Mouse (Mus musculus): ENCODE results near the gene Asb2. TPM values are rescaled to one million over a fixed set of nuclear protein-coding genes. Genes with fewer than 3 reads are reported as not detected.

The Asb2 gene
- polyA plus RNA-seq, 1 experiment: 35.1 TPM

GRCm38 (mm10) chr12:103380226-103380625 is 24.4 kb upstream of the Asb2 start:
- DNase-seq: no peak
- 78% methylated on average over 4 of the region's 4 CpGs for WGBS
- no peaks in the 10 kb centered on the region; the same call in 1 of the 2 replicates for H3K4me1 ChIP-seq (ENCODE audit: control insufficient read depth, insufficient read depth, low read length)
- no peak overlapping the region for H3K4me3 ChIP-seq (replicated peaks; ENCODE audit: extremely low read depth, low read depth, low read length)
- TF ChIP-seq CTCF (IDR thresholded peaks at IDR 0.05; ENCODE audit: insufficient read depth, low read length): no peak
- no peak for TF ChIP-seq POLR2A (IDR thresholded peaks at IDR 0.05; ENCODE audit: borderline replicate concordance, extremely low read depth, low read depth, low read length)

- no peak overlapping the region for H3K4me3 ChIP-seq (replicated peaks; ENCODE audit: extremely low read depth, low read depth, low read length)
- TF ChIP-seq POLR2A (IDR thresholded peaks at IDR 0.05; ENCODE audit: borderline replicate concordance, extremely low read depth, low read depth, low read length): no peak
- no peak for TF ChIP-seq CTCF (IDR thresholded peaks at IDR 0.05; ENCODE audit: insufficient read depth, low read length)
- 60% methylated on average over 4 of the region's 4 CpGs for WGBS
- no peak for DNase-seq
- H3K4me1 ChIP-seq (ENCODE audit: control insufficient read depth, insufficient read depth, low read length): no peaks in the 10 kb centered on the region; the same call in 1 of the 2 replicates
These were observed 21.0 kb upstream of the Asb2 start for GRCm38 (mm10) chr12:103376774-103377173.

GRCm38 (mm10) chr12:103376124-103376523 is 20.3 kb upstream of the Asb2 start:
- 54% methylated on average over 5 of the region's 5 CpGs for WGBS
- Histone ChIP-seq H3K4me3 (replicated peaks; ENCODE audit: extremely low read depth, low read depth, low read length) (no peak overlapping the region), H3K4me1 (ENCODE audit: control insufficient read depth, insufficient read depth, low read length) (no peaks in the 10 kb centered on the region; the same call in 1 of the 2 replicates)
- TF ChIP-seq POLR2A (IDR thresholded peaks at IDR 0.05; ENCODE audit: borderline replicate concordance, extremely low read depth, low read depth, low read length): no peak
- no peak for TF ChIP-seq CTCF (IDR thresholded peaks at IDR 0.05; ENCODE audit: insufficient read depth, low read length)
- DNase-seq: no peak

- no peak for DNase-seq
- Histone ChIP-seq H3K4me1 (ENCODE audit: control insufficient read depth, insufficient read depth, low read length) (no peaks in the 10 kb centered on the region; the same call in 1 of the 2 replicates), H3K4me3 (replicated peaks; ENCODE audit: extremely low read depth, low read depth, low read length) (no peak overlapping the region)
- TF ChIP-seq CTCF (IDR thresholded peaks at IDR 0.05; ENCODE audit: insufficient read depth, low read length) (no peak), POLR2A (IDR thresholded peaks at IDR 0.05; ENCODE audit: borderline replicate concordance, extremely low read depth, low read depth, low read length) (no peak)
- 57% methylated on average over 8 of the region's 8 CpGs for WGBS
These were observed 17.9 kb upstream of the Asb2 start for GRCm38 (mm10) chr12:103373530-103374236.

GRCm38 (mm10) chr12:103371711-103372110 is 15.9 kb upstream of the Asb2 start:
- Histone ChIP-seq H3K4me1 (ENCODE audit: control insufficient read depth, insufficient read depth, low read length) (no peaks in the 10 kb centered on the region), H3K4me3 (replicated peaks; ENCODE audit: extremely low read depth, low read depth, low read length) (no peak overlapping the region)
- 22% methylated on average over 6 of the region's 6 CpGs for WGBS
- no peak for TF ChIP-seq POLR2A (IDR thresholded peaks at IDR 0.05; ENCODE audit: borderline replicate concordance, extremely low read depth, low read depth, low read length)
- TF ChIP-seq CTCF (IDR thresholded peaks at IDR 0.05; ENCODE audit: insufficient read depth, low read length): peak; percentile 80
- DNase-seq: peak; percentile 49

- Histone ChIP-seq H3K4me1 (ENCODE audit: control insufficient read depth, insufficient read depth, low read length) (no peaks in the 10 kb centered on the region), H3K4me3 (replicated peaks; ENCODE audit: extremely low read depth, low read depth, low read length) (no peak overlapping the region)
- TF ChIP-seq CTCF (IDR thresholded peaks at IDR 0.05; ENCODE audit: insufficient read depth, low read length) (no peak), POLR2A (IDR thresholded peaks at IDR 0.05; ENCODE audit: borderline replicate concordance, extremely low read depth, low read depth, low read length) (no peak)
- WGBS: 67% methylated on average over 4 of the region's 4 CpGs
- no peak for DNase-seq
These were observed 15.1 kb upstream of the Asb2 start for GRCm38 (mm10) chr12:103370861-103371260.

- no peaks in the 10 kb centered on the region for H3K4me1 ChIP-seq (ENCODE audit: control insufficient read depth, insufficient read depth, low read length)
- H3K4me3 ChIP-seq (replicated peaks; ENCODE audit: extremely low read depth, low read depth, low read length): no peak overlapping the region
- 58% methylated on average over 2 of the region's 2 CpGs for WGBS
- TF ChIP-seq CTCF (IDR thresholded peaks at IDR 0.05; ENCODE audit: insufficient read depth, low read length) (no peak), POLR2A (IDR thresholded peaks at IDR 0.05; ENCODE audit: borderline replicate concordance, extremely low read depth, low read depth, low read length) (no peak)
- DNase-seq: no peak
These were observed 13.0 kb upstream of the Asb2 start for GRCm38 (mm10) chr12:103368777-103369176.

GRCm38 (mm10) chr12:103368326-103368669 is 12.5 kb upstream of the Asb2 start:
- no peak for DNase-seq

GRCm38 (mm10) chr12:103367620-103368325 is 12.0 kb upstream of the Asb2 start:
- Histone ChIP-seq H3K4me1 (ENCODE audit: control insufficient read depth, insufficient read depth, low read length) (no peaks in the 10 kb centered on the region), H3K4me3 (replicated peaks; ENCODE audit: extremely low read depth, low read depth, low read length) (no peak overlapping the region)
- WGBS: 17% methylated on average over 18 of the region's 18 CpGs
- DNase-seq: peak; percentile 61
- TF ChIP-seq CTCF (IDR thresholded peaks at IDR 0.05; ENCODE audit: insufficient read depth, low read length): peak; percentile 59
- TF ChIP-seq POLR2A (IDR thresholded peaks at IDR 0.05; ENCODE audit: borderline replicate concordance, extremely low read depth, low read depth, low read length): no peak

More at GRCm38 (mm10) chr12:103368326-103368669, 12.5 kb upstream of the Asb2 start:
- TF ChIP-seq CTCF (IDR thresholded peaks at IDR 0.05; ENCODE audit: insufficient read depth, low read length): no peak
- TF ChIP-seq POLR2A (IDR thresholded peaks at IDR 0.05; ENCODE audit: borderline replicate concordance, extremely low read depth, low read depth, low read length): no peak
- Histone ChIP-seq H3K4me3 (replicated peaks; ENCODE audit: extremely low read depth, low read depth, low read length) (no peak overlapping the region), H3K4me1 (ENCODE audit: control insufficient read depth, insufficient read depth, low read length) (no peaks in the 10 kb centered on the region)
- WGBS: 80% methylated on average over 7 of the region's 7 CpGs
